Mouse (Mus musculus) liver, embryonic 14.5 days (tissue): ENCODE measurements at regions not wholly inside any gene's neighbourhood (a gene's known extent, or its start where the extent isn't known, plus 50 kb on each side); places are given as distances from the start of the nearest gene placed in this dataset.

Experiments used
- CTCF ChIP-seq: IDR thresholded peaks from 2 replicates; pipeline ENCODE4 v1.5.1; 2016; ENCODE audit warnings: antibody characterized with exemption, low read depth, control low read depth
- EP300 ChIP-seq: IDR thresholded peaks from 2 replicates; pipeline ENCODE4 v1.6.1; 2016; ENCODE audit warnings: antibody characterized with exemption, low read depth

- TF ChIP-seq CTCF: no peak
- no peak for TF ChIP-seq EP300
These were observed 60.3 kb downstream of the 4930544G11Rik start for GRCm38 (mm10) chr6:66012675-66013074.
